Mouse (Mus musculus) heart, postnatal 4 days (tissue): ENCODE data around the gene Xbp1. TPM values are rescaled to one million over a fixed set of nuclear protein-coding genes. Genes with fewer than 3 reads are reported as not detected.
"Not testable (repeated sequence)": the region's sequence is repeated elsewhere in the genome, so short reads cannot be mapped to it uniquely, and the experiment has no call there.

Experiments
- DNase-seq: peaks from one replicate; pipeline ENCODE4 v3.0.0; 2021
- total RNA-seq, 2 experiments: library from RNA; stranded (reverse); gene quantifications; 2 replicates each; pipeline ENCODE4 v1.2.3; 2021

Xbp1 gene
- total RNA-seq, 2 experiments from 2014 or later: 51.2 to 65.4 TPM

DNA sequence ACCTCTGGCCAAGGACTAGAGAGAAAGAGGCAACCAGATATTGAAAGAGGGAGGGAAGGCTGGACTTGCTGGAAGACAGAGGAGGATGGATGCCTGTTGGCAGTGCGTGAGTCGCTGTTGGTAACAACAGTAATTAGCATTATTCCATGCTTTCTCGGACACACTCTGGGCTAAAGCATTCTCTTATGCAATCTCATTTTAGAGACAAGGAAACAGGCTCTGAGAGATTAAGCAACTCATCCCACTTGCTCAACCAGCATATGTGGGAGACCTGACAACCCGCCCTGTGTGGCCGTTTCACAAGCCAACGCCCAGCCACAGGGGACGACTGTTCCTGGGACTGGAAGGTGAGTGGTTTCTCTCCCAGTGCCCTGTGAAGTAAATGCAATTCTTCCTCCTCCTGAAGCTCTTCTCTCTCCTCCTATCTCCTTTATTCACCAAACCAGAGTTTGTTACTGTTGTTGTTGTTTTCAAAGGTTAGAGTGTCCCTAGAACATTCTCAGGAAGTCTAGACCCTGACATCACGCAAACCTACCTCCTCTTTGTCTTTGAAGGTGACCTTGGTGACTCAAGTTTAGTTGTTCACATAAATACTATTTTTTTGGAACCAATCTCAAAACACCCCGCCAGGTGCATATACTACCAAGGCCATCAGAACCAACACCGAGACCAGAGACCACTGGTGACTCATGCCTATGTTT is 18.0 kb upstream of the Xbp1 start:
- DNase-seq: no peak

DNA sequence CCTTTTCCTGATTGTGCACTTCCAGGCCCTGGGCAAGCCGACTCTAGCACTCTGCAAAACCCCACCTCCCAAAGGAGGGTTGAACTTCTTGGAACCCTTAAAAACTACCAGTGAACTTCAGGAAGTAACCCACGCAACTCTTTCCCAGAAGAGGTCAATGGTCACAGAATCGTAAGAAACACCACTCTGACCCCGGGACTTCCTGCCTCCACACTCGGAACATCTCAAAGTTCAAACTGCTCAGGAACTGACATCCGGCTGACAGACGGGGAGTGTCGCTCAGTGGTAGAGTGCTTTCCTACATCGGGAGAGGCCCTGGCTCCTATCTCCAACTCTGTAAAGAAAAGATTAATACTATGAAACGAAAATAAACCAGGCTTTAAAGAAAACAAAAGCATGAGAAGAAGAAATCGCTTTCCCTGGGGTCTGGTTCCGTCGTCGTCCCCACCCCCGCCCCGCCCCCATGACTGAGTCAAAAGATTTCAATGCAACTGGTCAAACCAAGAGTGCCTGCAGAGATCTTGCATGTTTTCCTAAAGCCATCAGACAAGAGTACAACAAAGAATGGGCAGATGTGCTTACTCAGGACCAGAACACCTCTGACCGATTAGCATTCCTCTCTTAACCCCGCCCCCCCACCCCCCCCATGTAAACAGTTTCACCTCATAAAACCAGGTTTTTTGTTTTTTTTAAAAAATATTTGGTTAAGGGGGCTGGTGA is 14.4 kb upstream of the Xbp1 start:
- peak; percentile 45 for DNase-seq

DNA sequence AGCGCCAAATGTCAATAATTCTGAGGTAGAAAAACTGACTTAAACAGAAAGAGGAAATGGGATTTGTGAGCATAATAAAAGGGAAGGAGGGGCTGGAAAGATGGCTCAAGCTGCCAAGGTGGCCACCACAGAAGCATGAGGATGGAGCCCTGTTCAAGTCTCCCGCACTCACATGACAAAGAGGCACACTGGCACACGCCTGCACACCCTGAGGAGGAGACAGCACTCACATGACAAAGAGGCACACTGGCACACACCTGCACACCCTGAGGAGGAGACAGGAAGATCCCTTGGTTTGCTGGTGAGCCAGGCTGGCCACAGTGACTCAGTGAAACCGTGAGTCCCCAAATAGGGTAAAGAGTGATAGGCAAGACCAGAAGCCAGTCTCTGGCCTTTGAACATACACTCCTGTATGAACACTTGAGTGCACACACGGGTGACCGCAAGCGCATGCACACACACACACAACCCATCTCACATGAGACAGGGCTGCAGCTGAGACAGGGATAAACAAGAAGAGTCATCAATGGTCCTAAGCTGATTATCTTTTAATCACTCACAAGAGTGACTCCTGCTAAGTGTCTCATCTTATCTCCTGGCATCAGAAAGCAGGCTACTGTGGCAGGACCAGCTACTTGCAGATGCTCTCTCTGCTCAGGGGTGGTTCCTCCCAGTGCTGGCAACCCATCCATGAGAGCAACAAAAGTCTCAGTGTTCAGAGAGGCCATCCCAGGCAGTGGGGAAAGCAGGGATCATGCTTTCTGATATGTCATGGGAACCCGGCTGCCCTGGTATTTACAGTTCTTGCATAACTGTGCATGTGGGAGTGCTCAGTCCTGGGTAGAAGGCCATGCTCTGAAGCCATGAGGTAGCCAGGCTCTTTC is 11.0 kb upstream of the Xbp1 start:
- DNase-seq: no peak

DNA sequence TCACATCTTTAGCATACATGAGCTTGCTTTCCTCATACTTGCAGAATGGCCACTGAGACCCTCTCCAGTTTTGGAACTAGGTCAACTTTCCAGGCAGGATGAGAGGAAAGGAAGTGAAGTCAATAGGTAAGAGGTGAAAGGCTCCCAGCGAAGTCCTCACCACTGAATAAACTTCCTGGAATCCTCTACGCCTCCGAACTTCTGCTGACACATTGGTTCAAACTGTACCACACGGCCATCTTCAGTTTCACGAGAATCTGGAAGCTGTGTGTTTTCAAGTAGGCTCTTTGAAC is 10.4 kb upstream of the Xbp1 start:
- no peak for DNase-seq

DNA sequence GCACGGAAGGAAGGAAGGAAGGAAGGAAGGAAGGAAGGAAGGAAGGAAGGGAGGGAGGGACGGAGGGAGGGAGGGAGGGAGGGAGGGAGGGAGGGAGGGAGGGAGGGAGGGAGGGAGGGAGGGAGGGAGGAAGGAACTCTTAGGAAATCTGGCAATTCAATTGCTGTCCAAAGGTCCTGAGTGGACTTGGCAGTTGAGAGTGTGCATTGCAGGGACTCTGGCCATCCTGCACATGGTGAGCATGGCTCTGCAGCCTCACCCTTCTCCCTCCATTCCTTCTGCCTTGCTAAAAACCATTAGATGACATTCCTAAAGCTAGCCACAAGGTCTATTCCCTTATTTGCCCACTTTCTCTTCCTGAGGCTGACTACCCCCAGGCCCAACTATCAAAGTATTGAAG is 9.8 kb upstream of the Xbp1 start:
- not testable (repeated sequence) for DNase-seq

DNA sequence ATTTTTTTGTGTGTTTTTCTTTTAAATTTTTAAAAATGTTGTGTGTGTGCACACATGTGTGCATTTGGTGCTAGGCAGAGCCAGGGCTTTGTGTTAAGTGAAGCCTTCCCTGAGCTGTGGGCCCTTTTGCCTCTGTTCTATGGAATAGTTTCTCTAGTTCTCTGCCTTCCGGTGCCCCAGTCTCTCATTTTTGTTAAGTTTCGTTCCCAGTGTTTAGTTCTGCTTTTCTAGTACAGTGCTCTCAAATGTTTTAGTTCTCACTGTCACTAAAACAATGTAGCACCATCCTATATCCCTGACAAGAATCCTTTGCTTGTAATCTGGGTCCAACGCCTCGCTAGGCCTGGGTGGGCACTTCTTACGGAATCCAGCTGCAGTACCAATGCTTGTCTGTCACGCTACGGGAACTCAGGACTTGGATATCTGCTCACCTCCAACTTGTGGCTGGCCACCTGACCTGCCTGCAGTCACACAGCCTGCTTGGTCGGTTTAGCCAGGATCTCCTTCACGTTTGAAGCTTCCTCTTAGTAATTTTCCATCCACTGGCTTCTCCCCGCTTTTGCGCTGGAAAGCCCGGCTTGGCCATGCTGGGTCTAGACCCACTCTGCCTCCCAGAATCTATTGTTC is 8.2 kb upstream of the Xbp1 start:
- DNase-seq: no peak

DNA sequence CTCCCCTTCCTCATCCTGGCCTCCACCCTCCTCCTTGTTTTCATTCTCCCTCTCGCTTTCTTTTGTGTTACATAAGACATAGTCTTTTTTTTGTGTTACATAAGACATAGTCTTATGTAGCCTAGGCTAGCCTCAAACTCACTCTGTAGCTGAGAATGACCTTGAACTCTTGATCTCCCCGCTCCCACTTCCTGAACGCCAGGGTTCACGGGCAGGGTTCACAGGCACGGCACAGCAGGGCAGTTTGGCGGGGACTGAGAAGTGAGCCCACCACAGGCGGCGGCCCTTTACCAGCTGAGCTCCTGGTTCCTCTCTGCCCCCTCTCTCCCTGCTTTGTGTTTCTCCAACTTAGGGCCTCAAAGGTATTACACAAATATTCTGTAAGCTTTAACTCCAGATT is 7.5 kb upstream of the Xbp1 start:
- no peak for DNase-seq

DNA sequence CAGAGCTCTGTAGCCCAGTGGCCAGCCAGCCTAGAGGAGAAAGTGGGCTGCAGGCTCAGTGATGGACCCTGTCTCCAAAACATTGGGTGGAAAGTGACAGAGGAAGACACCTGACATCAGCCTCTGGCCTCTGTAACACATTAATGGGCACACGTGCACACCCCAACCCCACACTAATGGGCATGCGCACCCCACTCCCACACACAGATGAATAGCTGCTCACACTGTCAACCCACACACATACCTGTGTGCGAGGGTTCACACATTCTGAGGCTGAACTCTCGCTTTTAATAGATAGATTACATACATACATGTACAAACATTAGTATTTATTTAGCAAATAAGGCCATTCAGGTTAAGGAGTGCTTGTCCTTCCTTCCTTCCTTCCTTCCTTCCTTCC is 6.4 kb upstream of the Xbp1 start:
- DNase-seq: no peak

DNA sequence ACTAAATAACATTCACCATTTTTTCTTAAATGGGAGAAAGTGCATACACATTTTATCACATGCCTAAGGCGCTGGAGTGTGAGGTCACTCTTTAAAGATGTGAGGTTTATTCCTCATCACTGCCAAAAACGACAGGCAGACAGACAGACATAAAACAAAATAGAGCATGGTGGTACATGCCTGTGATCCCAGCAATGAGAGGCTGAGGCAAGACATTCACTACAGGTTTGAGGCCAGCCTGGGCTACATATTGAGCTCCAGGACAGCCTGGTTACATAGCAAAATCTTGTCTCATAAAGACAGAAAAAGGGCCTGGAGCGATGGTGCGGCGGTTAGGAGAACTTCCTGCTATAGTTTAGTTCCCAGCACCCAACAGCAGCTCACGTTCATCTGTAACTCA is 5.3 kb upstream of the Xbp1 start:
- no peak for DNase-seq

DNA sequence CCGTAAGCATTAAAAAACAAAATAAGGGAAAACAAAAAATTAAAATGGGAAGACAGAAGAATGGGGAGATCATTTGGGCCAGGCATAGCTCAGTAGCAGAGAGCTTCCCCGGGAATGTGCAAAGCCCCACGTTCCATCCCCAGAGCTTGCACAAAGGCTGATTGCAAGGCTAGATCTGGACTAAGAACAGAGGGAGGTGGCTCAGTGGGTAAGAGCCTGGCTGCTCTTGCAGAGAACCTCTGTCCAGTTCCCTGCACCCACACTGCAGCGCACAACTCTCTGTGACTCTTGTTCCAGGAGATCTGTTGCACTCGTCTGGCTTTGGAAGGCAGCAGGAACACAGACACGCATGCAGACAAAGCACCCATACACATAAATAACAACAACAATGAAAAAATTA is 4.8 kb upstream of the Xbp1 start:
- DNase-seq: no peak

DNA sequence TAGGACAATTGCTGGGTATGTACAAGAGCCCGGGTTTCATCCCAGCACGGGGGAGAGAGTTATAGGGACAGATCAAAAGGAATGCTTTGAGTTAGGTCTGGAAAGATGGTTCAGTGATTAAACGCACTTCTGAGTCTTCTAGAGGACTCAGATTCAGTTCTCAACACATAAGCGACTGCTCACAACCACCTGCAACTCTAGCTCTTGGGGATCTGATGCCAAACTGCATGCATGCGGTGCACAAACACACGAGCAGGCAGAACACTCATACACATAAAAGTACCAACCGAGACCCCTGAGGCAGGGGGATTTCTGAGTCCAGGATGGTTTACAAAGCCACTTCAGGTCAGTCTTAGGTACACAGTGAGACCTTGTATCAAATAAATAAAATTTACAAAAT is 4.3 kb upstream of the Xbp1 start:
- DNase-seq: no peak

DNA sequence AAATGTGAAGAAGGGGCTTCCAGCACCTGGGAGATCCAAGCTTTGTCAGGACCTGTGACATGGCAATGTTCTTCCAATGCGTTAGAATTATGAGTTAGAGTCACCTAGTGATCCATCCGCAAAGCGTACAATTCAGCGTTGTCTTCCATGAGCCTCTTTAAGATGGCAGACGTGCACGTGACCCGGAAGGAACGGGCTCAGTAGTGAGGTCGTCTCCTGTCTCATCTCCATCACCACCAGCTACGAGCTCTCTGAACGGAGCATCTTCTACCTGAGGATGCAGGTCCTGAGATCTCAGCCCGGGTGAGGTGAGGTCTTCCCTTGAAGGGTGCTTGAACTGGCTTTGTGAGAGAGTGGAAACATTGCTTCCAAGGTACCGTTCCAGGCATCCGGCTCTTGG is 3.8 kb upstream of the Xbp1 start:
- no peak for DNase-seq

DNA sequence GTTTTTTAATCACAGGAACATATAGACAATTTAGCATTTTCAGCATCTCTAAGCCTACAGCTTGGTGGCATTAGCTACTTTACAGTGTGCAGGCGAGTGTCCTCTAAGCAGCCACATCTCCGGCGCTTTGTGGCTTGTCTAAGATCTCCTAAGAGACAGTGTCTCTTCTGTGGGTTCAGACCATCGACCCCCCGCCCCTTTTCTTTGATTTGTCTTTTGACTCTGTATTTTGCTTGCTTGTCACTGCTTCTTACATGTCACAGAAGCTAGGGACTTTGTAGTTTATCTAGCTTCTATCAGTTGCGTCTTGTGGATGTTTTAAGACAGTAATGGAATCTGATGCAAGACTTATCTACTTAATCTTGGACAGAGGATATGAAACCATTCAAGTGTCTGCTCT is 3.1 kb upstream of the Xbp1 start:
- no peak for DNase-seq

DNA sequence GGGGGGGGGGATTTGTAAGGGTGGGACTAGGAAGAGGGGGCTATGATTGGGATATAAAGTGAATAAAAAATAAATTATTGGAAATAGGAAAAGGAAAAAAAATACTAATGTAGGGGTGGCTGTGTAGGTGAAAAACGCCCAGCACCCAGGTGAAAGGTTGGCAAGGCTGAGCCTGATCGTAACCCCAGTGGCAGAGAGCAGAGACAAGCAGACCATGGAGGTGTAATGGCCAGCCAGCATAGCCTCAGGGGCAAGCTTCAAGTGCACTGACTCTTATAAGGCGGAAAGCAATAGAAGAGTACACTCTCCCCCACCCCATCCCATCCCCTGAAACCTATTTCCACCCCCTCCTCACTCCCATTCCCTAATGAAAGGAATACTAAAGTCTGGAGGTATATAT is 778 bp upstream of the Xbp1 start:
- DNase-seq: no peak

DNA sequence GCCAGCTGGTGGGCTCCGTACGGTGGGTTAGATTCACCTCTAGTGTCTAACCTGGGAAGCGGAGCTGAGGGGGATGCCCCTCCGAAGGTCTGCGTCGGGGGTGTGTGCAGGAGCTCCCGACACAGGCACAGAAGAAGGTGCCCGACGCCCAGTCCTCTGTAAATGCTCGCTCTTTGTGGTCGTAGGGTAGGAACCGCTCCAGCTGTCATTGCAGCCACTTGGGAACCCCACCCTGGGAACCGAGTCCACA is 732 bp downstream of the Xbp1 start:
- no peak for DNase-seq

DNA sequence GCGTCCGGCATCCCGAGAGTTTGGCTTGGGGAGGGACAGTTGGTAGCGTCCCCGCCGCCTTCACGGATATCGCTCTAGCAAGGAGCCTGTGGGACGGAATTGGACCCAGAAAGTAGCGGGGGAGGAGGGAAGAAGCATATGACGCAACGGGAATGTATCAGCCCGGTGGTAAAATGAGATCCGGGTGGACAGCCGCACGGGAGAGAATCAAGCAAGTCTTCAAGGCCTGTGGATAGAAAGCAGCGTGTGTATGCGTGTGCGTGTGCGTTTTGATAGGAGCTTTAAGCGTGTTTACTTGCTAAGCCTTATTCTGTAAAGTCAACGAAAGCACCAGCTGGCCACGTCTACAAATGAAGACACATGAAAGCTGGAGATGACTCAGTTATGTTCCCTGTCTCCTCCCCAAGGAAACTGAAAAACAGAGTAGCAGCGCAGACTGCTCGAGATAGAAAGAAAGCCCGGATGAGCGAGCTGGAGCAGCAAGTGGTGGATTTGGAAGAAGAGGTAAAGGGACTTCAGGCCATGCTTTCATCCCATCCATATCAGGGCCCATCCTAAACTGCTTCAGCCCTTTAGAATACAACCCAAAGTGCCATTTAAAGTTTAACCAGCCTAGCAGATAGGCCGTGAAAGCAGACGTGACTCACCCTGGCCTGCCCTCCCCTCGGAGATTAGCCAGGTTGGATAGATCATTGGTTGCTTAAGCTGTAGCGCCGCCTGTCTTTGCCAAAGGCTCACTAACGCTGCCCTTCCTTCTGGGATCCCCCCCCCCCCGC is 1.2 kb downstream of the Xbp1 start:
- peak; percentile 76 for DNase-seq

DNA sequence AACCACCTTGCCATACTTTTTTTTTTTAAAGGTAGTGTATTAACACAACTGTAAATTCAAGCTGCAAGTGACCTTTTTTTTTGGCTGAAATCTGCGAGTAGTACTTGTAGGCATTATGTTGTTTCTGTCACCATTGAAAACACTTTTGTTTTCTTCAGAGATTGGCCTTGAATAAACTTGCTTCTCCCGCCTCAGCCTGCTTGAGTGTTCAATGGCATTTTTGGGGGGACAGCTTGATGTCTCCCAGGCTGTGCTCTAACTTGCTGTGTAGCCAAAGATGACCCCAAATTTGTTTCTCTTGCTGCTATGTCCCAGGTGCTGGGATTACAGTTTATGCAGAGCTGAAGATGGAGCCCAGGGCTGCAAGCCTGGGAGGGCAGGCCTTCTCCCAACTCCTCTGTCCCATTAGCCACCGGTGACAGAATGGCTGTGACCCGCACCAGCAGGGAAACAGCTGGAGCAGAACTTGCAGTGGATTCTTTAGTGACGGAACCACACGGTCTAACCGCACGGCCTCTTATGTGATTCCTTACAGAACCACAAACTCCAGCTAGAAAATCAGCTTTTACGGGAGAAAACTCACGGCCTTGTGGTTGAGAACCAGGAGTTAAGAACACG is 2.4 kb downstream of the Xbp1 start:
- DNase-seq: no peak

DNA sequence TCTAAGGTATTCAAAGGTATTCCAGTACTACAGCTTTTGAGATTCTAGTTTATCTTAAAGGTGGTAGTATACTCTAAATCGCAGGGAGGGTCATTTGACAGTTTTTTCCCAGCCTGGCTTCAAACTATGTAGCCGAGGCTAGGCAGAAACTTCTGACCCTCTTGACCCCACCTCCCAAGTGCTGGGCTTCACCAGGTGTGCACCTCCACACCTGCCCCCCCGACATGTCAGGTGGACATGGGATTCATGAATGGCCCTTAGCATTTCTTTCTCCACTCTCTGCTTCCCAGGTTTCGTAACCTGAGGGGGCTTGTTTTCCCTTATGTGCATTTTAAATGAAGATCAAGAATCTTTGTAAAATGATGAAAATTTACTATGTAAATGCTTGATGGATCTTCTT is 5.0 kb downstream of the Xbp1 start:
- DNase-seq: no peak

DNA sequence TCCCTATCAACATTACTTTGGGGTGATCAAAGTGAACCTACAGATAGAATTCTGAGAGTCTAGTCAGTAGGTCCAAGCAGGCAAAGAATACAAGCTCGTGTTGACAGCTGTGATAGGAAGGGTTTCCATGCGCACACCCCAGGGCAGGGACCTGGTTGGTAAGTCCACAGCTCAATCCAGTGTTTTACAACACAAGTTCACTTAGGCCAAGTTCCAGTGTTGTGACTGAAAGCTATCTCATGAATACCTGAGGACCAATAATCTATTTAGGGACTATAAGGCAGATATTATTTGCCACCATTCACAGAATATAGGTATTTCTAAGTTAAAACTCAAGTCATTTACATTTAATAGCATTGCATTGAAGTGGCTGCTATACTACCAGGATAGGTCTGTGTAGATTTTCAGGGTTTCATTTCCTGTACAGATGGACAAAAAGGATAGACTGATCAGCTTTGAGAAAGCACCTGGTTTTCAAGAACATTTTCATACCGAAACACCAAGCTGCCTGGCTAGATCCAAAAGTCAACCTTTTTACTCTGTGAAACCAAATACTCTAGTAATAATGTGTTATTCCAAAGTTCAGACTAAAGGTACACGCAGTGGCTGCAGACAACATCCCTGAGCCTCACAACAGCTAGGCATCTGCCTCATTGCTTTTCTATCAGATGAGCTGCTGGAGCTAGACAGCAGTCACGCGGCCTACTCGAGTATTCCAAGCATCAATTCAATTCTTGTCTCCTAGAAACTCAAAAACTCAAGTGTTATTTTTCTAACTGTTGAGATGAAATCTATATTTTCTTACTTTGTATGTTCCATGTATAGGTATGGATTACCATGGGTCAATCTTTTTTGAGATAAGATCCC is 6.3 kb downstream of the Xbp1 start:
- no peak for DNase-seq

DNA sequence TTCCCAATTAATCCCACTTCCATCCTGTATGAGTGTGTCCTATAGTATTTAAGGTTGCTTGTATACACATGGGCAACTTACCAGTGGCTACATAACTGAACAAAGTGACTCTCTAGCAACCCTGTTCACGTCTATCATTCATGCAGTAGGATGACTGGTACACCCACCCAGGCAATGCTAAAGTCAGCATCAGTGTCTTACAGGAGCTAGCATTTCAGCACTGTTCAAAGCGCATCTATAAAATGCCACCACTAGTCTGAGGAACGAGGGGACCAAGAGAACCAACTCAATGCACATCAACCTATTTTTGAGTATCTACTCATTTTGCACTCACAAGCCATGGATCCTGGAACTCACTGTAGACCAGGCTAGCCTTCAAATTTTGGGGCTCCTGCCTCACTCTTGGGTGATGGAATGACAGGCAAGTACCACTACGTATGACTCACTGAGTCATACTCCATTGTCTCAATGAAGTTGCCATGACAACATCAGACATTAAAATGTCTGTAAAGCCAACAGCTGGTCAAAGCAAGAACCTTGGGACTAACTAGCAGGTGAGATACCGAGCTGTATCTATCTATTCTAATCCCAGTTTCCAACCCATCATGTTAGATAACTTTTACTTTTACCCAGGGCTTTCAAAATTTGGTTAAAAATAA is 7.5 kb downstream of the Xbp1 start:
- no peak for DNase-seq

DNA sequence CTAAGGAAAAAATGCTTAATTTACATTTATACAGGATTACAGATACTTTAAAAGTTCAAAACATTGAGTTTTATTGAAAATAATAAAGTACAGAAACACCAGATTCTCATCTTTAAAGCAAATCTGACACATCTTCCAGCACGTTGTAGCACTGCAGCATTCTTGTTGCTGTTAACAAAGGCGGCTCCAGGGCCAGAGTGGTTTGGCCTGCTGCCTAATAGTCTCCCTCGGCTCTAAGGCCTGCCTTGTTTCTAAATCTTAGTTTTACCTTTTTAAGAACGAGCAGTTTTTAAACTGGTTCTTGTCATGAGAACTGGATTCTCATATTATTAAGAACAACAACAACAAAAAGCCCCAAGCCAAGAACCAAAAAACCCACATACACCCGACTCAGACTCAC is 8.4 kb downstream of the Xbp1 start:
- no peak for DNase-seq
